Mouse (Mus musculus): Measurements from ENCODE around the gene Ndufc2. TPM values are rescaled to one million over a fixed set of nuclear protein-coding genes. Genes with fewer than 3 reads are reported as not detected.
A peak's percentile ranks its signal among the peaks of the same experiment; 100 is the strongest.

Gene Ndufc2
- total RNA-seq, 1 experiment, result 233 TPM

DNA sequence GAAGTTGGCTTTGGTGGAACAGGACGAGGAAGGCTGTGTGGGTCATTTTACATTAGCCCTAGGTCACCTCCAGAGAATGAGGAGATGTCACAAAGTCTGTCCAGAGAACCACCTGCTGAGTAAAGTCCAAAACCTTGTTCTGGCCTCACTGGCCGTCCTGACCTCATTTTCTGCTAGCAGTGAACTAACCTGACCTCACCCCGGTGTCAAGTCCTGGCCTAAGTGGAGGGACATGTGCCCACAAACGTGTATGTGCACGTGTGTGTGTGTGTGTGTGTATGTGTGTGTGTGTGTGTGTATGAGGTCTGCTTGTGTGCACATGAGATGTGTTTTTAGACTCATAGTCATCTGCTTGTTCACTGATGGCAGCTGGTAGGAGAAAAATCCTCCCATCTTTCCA is 24.0 kb downstream of the Ndufc2 start:
- H3K36me3 ChIP-seq (ENCODE audit: control insufficient read depth, insufficient read depth, low read length, poor library complexity, severe bottlenecking), result no peaks in the 10 kb centered on the region
- no peak overlapping the region for H3K27ac ChIP-seq (ENCODE audit: insufficient read depth, low read depth, low read length, poor library complexity, severe bottlenecking)
- H3K4me1 ChIP-seq (ENCODE audit: control insufficient read depth in 2 of 2, insufficient read depth in 2 of 2, low read length in 2 of 2, poor library complexity in 1 of 2), result peaks cover 0 to 9% of the 10 kb centered on the region in 2 experiments; a peak in 2 of 4 replicates
- DNase-seq (ENCODE audit: low read depth, low spot score), result no peak
- TF ChIP-seq HCFC1 (IDR thresholded peaks at IDR 0.05; ENCODE audit: borderline replicate concordance, insufficient read depth, low read length) (no peak), ZC3H11A (IDR thresholded peaks at IDR 0.05; ENCODE audit: borderline replicate concordance, low read depth, low read length) (no peak), CHD2 (IDR thresholded peaks at IDR 0.05; ENCODE audit: low read depth, low read length) (no peak), ZNF384 (IDR thresholded peaks at IDR 0.05; ENCODE audit: low read depth, low read length) (no peak), MAFK (IDR thresholded peaks at IDR 0.05; ENCODE audit: insufficient read depth, low read depth, low read length) (no peak)
- H3K9me3 ChIP-seq (ENCODE audit: control insufficient read depth, insufficient read depth, low read depth, low read length), result no peaks in the 10 kb centered on the region
- in situ Hi-C loops (cut with MboI; ENCODE audit: low sequenced_read_pairs in 2 of 2, unreplicated experiment in 2 of 2), result no loop called here
- no peak overlapping the region for H3K4me3 ChIP-seq (ENCODE audit: insufficient read depth in 1 of 2, low read depth in 1 of 2, low read length in 2 of 2, poor library complexity in 1 of 2, severe bottlenecking in 1 of 2)
- H3K9ac ChIP-seq (ENCODE audit: insufficient read depth, low read depth, low read length, poor library complexity, severe bottlenecking), result no peak overlapping the region

- no peaks in the 10 kb centered on the region for H3K9me3 ChIP-seq (ENCODE audit: control insufficient read depth, insufficient read depth, low read depth, low read length)
- no peaks in the 10 kb centered on the region for H3K36me3 ChIP-seq (ENCODE audit: control insufficient read depth, insufficient read depth, low read length, poor library complexity, severe bottlenecking)
- H3K27ac ChIP-seq (ENCODE audit: insufficient read depth, low read depth, low read length, poor library complexity, severe bottlenecking), result no peak overlapping the region
- H3K4me3 ChIP-seq (ENCODE audit: insufficient read depth in 1 of 2, low read depth in 1 of 2, low read length in 2 of 2, poor library complexity in 1 of 2, severe bottlenecking in 1 of 2), result no peak overlapping the region
- no peak overlapping the region; the same call in 1 of the 2 replicates for H3K9ac ChIP-seq (ENCODE audit: insufficient read depth, low read depth, low read length, poor library complexity, severe bottlenecking)
- peaks cover 0 to 9% of the 10 kb centered on the region in 2 experiments; a peak in 2 of 4 replicates for H3K4me1 ChIP-seq (ENCODE audit: control insufficient read depth in 2 of 2, insufficient read depth in 2 of 2, low read length in 2 of 2, poor library complexity in 1 of 2)
- TF ChIP-seq CHD2 (IDR thresholded peaks at IDR 0.05; ENCODE audit: low read depth, low read length), result no peak
- peak; percentile 60; the same call in 1 of the 2 replicates for TF ChIP-seq ZC3H11A (IDR thresholded peaks at IDR 0.05; ENCODE audit: borderline replicate concordance, low read depth, low read length)
- in situ Hi-C loops (cut with MboI; ENCODE audit: low sequenced_read_pairs in 2 of 2, unreplicated experiment in 2 of 2), result no loop called here
- peak; percentile 54 for DNase-seq (ENCODE audit: low read depth, low spot score)
These were observed 24.9 kb downstream of the Ndufc2 start for GRCm38 (mm10) chr7:97424621-97425245.

GRCm38 (mm10) chr7:97426566-97426965 is 26.8 kb downstream of the Ndufc2 start:
- Histone ChIP-seq H3K27ac (ENCODE audit: insufficient read depth, low read depth, low read length, poor library complexity, severe bottlenecking) (no peak overlapping the region), H3K9me3 (ENCODE audit: control insufficient read depth, insufficient read depth, low read depth, low read length) (no peaks in the 10 kb centered on the region), H3K4me1 (ENCODE audit: control insufficient read depth in 2 of 2, insufficient read depth in 2 of 2, low read length in 2 of 2, poor library complexity in 1 of 2) (peaks cover 0 to 9% of the 10 kb centered on the region in 2 experiments; a peak in 2 of 4 replicates), H3K4me3 (ENCODE audit: insufficient read depth in 1 of 2, low read depth in 1 of 2, low read length in 2 of 2, poor library complexity in 1 of 2, severe bottlenecking in 1 of 2) (no peak overlapping the region), H3K9ac (ENCODE audit: insufficient read depth, low read depth, low read length, poor library complexity, severe bottlenecking) (no peak overlapping the region), H3K36me3 (ENCODE audit: control insufficient read depth, insufficient read depth, low read length, poor library complexity, severe bottlenecking) (no peaks in the 10 kb centered on the region)
- TF ChIP-seq ZNF384 (IDR thresholded peaks at IDR 0.05; ENCODE audit: low read depth, low read length) (no peak), MAFK (IDR thresholded peaks at IDR 0.05; ENCODE audit: insufficient read depth, low read depth, low read length) (no peak), CHD2 (IDR thresholded peaks at IDR 0.05; ENCODE audit: low read depth, low read length) (no peak), HCFC1 (IDR thresholded peaks at IDR 0.05; ENCODE audit: borderline replicate concordance, insufficient read depth, low read length) (no peak), ZC3H11A (IDR thresholded peaks at IDR 0.05; ENCODE audit: borderline replicate concordance, low read depth, low read length) (no peak)
- DNase-seq (ENCODE audit: low read depth, low spot score), result no peak
- in situ Hi-C loops (cut with MboI; ENCODE audit: low sequenced_read_pairs in 2 of 2, unreplicated experiment in 2 of 2), result no loop called here

DNA sequence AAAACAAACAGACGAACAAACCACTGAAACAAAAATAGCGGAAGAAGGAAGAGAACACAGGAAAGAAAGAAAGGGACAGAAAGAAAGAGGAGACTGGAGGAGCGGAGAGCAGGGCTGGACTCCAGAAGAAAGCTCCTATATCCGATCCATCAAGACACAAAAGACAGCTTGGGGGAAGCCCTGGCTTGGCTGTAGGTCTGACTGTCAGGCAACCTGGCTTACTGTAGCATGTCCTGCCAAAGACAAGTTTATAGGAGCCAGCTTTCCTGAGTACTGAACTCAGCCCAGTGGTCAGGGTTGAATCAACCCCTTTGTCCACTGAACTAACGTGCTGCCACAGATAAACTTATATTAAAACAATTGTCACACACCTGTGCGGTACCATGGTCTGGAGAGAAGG is 27.5 kb downstream of the Ndufc2 start:
- in situ Hi-C loops (cut with MboI; ENCODE audit: low sequenced_read_pairs in 2 of 2, unreplicated experiment in 2 of 2), result no loop called here

More for the DNA sequence above, 27.5 kb downstream of the Ndufc2 start:
- Histone ChIP-seq H3K36me3 (ENCODE audit: control insufficient read depth, insufficient read depth, low read length, poor library complexity, severe bottlenecking) (no peaks in the 10 kb centered on the region), H3K27ac (ENCODE audit: insufficient read depth, low read depth, low read length, poor library complexity, severe bottlenecking) (no peak overlapping the region), H3K9me3 (ENCODE audit: control insufficient read depth, insufficient read depth, low read depth, low read length) (no peaks in the 10 kb centered on the region), H3K4me1 (ENCODE audit: control insufficient read depth in 2 of 2, insufficient read depth in 2 of 2, low read length in 2 of 2, poor library complexity in 1 of 2) (peaks cover 0 to 9% of the 10 kb centered on the region in 2 experiments; a peak in 2 of 4 replicates), H3K4me3 (ENCODE audit: insufficient read depth in 1 of 2, low read depth in 1 of 2, low read length in 2 of 2, poor library complexity in 1 of 2, severe bottlenecking in 1 of 2) (no peak overlapping the region), H3K9ac (ENCODE audit: insufficient read depth, low read depth, low read length, poor library complexity, severe bottlenecking) (no peak overlapping the region)
- no peak for TF ChIP-seq MAFK (IDR thresholded peaks at IDR 0.05; ENCODE audit: insufficient read depth, low read depth, low read length)
- no peak for TF ChIP-seq ZNF384 (IDR thresholded peaks at IDR 0.05; ENCODE audit: low read depth, low read length)
- no peak for TF ChIP-seq ZC3H11A (IDR thresholded peaks at IDR 0.05; ENCODE audit: borderline replicate concordance, low read depth, low read length)
- no peak for TF ChIP-seq CHD2 (IDR thresholded peaks at IDR 0.05; ENCODE audit: low read depth, low read length)
- no peak for TF ChIP-seq HCFC1 (IDR thresholded peaks at IDR 0.05; ENCODE audit: borderline replicate concordance, insufficient read depth, low read length)
- DNase-seq (ENCODE audit: low read depth, low spot score), result no peak
